Mouse (Mus musculus): ENCODE data around the gene Zfp335. TPM values are rescaled to one million over a fixed set of nuclear protein-coding genes. Genes with fewer than 3 reads are reported as not detected.
A peak's percentile ranks its signal among the peaks of the same experiment; 100 is the strongest.

Gene Zfp335
- 10 to 100 TPM; 20.7 to 21.7 TPM for total RNA-seq (2021)
- long read RNA-seq, experiment 1, full-length matches to known transcripts: 1 of 6 reads
- long read RNA-seq, experiment 1, partial matches to known transcripts: 3 of 6 reads
- long read RNA-seq, experiment 1, other reads (novel, unspliced or antisense): 2 of 6 reads
- long read RNA-seq, experiment 2, partial matches to known transcripts: 8 of 12 reads
- long read RNA-seq, experiment 2, other reads (novel, unspliced or antisense): 4 of 12 reads

DNA sequence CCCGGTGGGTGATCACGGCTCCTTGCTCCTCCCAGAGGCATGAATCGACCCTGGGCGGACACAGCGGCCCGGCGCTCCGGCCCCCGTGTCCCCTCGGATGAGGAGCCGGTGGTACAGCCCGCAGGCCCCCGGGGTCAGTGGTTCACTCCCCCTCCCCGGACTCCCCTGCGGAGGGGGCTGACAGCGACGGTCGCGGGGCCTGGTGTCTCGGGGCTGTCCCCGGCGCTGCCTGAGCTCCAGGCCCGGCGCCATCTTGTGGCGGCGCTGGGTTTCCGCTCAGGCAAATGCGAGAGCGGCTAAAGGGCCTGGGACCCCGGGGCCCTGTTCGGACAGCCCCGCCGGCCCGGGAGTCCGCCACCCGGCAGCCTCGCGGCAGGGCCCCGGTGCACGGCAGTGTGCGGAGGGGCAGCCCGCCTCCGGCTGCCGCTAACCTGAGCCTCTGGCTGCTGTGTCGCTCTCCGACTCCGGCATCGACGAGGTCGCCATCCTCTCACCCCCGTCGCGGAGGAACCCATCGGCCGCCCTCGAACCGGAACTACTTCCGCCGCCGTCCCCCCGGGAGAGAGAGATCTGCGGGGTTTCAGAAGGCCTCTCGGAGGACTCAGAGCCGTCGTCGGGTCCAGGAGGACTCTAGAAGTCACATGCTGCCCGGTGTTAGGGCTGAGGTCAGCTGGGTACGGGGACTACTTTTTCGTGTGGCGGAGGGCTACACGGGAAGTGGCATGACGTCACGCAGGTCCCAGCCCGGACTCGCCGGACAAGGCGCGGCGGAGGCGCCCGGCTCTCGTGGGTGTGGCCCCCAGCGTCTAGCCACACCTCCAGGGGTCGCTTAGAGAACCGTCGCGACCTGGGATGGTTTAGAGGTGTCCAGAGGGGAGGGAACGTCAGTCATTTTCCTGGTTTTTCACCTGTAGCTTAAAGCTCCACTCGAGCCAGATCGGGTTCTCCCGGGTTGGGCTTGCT is at the start of gene Zfp335:
Gene Zfp335, minus strand, starts transcription at position 672 of the 963 bp plus-strand sequence.
- peak; percentile 83 to 89 for DNase-seq (ENCODE audit: low spot score in 2 of 2)

DNA sequence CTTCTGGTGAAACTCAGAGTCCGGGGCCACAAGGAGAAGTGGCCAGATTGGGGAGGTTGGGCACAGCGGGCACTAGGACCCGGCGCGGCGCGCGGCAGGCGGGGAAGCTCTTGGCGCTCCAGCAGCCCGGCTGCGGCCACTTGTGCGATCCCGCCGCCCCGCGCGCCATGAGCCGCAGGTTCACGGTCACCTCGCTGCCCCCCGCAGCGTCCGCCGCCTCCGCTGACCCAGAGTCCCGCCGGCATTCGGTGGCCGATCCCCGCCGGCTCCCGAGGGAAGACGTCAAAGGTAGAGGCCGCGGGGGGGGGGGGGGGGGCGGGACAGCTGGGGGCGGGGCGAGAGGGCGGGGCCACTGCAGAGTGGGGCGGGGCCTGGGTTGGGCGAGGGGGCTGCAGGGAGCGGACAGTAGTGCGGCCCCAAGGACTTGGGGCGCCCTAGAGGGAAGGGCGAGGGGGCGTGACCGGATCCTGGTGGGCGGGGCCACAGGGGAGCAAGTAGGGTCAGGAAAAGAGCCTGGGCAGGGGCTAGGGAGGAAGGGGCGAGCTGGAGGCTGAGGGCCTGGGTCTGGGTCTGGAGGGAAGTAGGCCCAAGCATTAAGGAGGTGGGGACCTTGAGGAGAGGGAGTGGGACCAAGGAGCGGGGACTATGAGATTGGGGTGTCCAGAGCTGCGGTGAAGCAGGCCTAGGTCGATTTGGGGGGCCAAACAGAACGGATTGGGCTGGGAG is 49.3 kb upstream of the Zfp335 start, which contains the start of gene Slc12a5:
Gene Slc12a5, plus strand, starts transcription at position 87 of the 726 bp plus-strand sequence.
- peak; percentile 46 to 47 for DNase-seq (ENCODE audit: low spot score in 2 of 2)

DNA sequence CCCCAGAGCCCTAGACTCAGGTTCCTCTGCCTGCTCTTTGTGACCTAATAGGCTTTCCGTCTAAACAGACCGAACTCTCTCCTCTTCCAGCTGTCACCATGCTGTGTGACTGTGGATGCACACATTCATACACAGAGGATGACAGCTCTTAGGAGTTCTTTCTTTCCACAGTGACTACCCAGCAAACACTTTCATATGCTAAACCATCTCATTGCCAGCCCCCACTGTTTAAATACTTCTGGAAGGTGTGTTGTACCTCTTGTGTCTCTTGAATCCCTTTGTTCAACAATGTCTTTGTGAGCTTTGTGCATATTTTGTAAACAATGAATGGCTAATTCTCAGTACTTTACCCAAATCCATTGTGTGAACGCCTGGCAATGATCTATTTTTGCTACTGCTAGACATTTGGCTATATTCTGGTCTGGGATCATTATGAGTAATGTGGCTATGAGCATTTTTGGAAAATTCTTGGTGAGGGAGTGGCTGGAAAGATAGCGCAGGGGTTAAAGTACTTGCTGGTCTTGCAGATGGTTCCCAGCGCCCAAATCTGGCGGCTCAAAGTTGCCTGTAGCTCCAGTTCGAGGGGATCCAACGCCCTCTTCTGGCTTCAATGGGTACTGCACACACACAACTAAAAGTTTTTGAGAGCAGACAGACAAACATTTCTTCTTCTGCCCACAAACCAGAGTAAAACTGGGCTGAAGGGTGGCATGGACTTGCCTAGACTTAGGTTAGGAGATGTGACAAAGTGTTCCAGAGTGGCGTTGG is 46.2 kb upstream of the Zfp335 start:
- no peak for DNase-seq (ENCODE audit: low spot score in 2 of 2)

DNA sequence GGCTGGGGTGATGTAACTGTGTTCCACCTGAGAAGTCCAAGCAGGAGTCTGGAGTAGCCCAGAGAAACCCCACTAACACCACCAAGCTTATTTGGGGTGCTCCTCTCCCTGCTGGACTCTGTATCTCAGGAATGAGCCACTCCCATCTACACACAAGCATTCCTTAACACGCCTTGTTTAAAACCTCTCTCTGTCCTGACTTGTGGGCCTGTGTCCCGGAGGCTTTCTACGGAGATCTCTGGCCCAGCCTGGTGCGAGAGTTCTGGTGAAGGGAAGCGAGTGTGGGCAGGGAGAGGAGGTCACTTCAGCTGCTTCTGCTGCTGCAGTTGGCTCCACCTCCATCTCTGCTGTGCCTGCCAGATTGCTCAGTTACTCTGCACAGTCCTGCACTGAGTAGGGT is 44.6 kb upstream of the Zfp335 start:
- no peak for DNase-seq (ENCODE audit: low spot score in 2 of 2)

DNA sequence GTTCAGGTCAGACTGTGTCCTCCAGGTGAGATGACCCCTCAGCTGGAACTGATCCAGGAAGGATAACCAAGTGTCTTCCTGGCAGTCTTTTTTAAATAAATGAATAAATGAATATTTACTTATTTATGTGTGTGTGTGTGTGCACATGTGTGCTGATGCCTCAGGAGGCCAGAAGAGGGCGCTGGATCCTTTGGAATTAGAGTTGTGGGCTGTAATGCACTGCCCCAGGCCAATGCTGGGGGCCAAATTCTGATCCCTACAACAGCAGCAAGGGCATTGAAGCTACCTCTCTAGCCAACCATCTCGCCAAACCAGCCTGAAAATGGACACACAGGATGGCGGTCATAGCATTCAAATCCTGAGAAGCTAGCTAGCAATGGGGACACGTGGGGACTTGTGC is 44.2 kb upstream of the Zfp335 start:
- no peak for DNase-seq (ENCODE audit: low spot score in 2 of 2)

DNA sequence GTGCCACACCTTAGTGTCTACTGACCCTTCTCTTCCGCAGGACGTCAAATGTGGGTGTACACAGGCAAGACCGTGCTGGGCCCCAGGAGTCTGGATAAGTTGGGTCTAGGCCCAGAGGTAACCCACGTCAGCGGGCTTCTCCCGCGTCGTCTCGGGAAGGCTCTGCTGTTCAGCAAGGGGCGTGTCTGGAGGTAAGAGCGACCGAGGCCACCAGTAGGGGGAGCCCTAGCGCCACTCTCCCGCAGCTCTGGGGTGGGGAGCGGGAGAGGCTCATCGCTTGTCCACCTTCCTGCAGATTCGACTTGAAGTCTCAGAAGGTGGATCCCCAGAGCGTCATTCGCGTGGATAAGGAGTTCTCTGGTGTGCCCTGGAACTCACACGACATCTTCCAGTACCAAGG is 41.7 kb upstream of the Zfp335 start:
- peak; percentile 68 to 79 for DNase-seq (ENCODE audit: low spot score in 2 of 2)

DNA sequence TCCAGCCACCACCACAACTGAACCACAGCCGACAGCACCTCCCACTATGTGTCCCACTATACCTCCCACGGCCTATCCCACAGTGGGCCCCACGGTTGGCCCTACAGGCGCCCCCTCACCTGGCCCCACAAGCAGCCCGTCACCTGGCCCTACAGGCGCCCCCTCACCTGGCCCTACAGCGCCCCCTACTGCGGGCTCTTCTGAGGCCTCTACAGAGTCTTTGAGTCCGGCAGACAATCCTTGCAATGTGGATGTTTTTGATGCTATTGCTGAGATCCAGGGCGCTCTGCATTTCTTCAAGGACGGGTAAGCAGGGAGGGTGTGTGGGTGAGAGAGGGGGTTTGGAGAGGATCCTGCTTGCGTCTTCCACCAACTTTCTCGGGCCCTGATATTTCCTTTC is 40.9 kb upstream of the Zfp335 start:
- DNase-seq (ENCODE audit: low spot score in 2 of 2): no peak

DNA sequence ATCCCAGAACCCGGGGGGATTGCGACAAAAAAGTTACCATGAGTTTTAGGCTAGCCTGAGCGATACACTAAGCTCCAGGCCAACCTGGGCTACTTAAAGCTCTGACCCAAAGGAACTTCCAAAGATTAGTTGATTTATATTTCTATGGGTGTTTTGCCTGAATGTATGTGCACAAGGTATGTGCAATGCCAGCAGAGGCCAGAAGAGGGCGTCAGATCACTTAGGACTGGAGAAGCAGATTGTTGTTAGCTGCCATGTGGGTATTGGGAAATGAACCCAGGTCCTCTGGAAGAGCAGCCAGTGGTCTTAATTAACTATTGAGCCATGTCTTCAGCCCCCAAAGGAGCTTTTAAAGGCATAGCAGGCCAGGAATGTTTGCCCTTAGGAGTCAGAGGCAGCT is 40.2 kb upstream of the Zfp335 start:
- no peak for DNase-seq (ENCODE audit: low spot score in 2 of 2)

DNA sequence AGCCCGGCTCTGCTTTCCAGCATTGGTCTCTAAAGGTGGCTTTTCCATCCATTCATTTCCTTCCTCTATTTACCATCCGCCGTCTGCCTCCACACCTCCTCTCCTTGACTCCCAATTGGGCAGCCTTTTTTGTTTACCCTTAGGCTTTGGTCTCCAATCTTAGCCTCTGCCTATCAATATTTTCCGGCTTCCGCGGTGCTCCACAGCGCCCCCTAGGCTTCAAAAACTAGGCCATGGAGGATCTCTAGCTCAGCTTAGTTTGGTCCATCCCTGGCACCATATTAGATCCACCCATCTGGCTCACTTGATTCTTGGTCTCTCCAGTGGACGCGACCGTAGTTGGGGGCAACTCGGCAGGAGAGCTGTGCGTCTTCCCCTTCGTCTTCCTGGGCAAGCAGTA is 38.9 kb upstream of the Zfp335 start:
- DNase-seq (ENCODE audit: low spot score in 2 of 2): no peak

DNA sequence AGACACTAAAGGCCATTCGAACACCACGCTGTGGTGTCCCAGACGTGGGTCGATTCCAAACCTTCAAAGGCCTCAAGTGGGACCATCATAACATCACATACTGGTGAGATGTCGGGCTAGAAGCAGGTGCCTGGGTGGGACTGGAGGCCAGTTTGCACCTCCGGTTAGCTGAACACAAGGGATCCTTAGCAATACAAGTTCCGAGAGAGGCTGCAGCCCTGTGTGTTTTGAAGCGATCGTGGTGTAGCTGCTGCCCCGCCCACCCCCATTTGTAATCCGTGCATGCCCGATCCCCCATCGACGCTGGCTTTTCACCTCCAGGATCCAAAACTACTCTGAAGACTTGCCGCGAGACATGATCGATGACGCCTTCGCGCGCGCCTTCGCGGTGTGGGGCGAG is 37.4 kb upstream of the Zfp335 start:
- no peak for DNase-seq (ENCODE audit: low spot score in 2 of 2)

DNA sequence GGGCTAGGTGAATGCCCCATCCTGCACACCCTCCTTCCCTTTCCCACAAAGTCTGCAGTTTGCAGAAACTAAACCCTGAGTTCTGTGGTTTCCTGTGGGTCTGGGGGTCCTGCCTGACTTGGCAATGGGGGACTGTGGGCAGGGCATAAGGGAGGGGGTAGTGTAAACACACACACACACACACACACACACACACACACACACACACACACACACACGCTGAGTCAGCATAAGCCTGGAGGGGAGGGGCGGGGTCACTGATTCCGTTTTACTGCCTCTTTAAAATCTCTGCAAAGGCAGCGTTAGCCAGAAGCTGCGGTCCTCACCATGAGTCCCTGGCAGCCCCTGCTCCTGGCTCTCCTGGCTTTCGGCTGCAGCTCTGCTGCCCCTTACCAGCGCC is 36.4 kb upstream of the Zfp335 start:
- no peak for DNase-seq (ENCODE audit: low spot score in 2 of 2)

DNA sequence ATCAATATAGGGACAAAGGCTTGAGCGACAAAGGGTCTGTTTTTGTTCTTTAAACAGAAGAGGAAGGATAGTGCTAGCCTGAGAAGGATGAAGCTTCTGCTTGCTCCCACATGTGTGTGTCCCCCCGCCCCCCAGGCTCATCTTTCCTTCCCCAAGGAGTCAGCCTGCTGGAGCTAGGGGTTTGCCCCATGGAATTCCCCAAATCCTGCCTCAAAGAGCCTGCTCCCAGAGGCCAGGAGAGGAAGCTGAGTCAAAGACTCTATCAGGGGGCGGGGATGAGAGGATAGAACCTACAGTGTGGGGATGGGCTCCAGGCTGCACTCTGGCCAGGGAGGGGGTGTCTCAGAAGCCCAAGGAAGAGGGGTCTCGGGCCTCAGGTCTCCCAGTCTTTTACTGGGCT is 35.9 kb upstream of the Zfp335 start:
- no peak for DNase-seq (ENCODE audit: low spot score in 2 of 2)

DNA sequence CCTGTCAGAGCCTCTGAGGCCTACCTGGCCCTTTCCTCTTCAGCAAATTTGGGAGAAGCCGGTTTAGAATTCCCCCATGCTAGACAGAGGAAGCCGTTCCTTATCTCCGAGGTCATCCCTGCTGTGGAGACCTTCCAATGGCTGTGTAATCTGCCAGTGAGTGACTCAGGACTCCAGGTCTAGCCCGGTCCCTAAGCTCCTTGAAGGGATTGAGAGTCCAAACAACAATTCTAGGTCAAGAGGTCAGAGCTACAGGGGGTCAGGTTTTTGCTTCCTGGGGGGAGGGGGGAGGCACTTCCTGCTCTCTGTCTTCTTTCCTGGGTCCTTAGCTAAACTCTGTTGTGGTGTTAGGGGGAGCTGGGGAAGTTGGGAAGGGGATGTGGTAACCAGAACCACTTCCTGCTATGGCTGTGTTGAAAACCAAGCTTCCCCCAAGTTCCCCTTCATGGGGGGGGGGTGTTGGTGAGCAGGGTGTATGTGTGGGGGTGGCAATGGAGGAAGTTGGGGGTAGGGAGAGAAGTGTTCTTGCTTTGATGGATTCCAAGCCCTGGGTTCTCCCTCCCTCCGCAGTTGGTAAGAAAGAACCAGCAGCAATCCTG is 31.2 kb upstream of the Zfp335 start:
- DNase-seq (ENCODE audit: low spot score in 2 of 2): no peak

DNA sequence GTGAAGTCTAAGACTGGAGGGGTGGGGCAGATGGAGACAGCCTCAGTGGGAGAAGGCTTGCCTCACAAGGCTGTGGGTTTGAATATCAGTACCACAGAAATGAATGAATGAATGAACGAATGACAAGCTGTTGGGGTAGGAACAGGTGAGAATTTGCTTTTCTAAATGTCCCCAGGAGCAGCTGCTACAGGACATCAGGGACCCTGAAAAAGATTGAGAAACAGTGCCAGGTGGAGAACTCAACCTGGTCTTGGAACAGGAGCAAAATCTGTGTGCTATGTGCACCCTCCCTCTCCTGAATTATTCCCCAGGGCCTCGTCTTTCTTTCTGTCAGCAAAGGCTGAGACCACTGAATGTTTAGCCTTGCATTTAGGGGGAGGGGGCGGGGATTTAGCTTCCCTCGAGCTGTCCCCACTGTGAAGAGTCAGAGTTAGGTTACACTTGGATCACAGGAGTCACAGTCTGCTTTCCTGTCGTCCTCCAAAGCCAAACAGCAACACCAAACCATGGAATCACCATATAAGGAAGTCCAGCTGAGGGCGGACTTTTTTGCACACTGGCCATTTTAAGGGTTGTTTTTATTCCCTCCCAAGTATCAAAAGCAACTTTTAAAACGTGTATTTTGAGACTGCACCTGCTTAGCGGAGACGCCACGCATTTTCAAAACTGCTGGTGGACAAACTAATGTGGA is 28.7 kb upstream of the Zfp335 start, which contains the start of gene Mmp9:
Gene Mmp9, plus strand, starts transcription at position 641 of the 691 bp plus-strand sequence.
- no peak for DNase-seq (ENCODE audit: low spot score in 2 of 2)

DNA sequence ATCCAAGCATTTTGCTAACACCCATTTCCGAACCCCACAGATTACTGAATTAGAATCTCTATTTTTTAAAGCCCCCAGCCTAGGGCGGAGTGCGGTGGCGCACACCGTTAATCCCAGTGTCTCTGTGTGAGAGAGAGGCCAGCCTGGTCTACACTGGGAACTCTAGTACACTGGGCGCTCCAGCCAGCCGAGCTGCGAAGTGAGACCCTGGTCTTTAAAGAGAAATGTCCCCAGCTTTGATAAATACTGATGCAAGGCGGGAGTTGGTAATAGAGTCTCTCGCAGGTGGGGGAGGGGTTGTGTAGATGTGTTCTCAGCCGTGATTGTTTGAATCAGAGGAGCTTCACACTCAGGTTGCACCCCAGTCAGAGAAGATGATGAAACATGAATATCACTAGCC is 27.5 kb upstream of the Zfp335 start:
- no peak for DNase-seq (ENCODE audit: low spot score in 2 of 2)

DNA sequence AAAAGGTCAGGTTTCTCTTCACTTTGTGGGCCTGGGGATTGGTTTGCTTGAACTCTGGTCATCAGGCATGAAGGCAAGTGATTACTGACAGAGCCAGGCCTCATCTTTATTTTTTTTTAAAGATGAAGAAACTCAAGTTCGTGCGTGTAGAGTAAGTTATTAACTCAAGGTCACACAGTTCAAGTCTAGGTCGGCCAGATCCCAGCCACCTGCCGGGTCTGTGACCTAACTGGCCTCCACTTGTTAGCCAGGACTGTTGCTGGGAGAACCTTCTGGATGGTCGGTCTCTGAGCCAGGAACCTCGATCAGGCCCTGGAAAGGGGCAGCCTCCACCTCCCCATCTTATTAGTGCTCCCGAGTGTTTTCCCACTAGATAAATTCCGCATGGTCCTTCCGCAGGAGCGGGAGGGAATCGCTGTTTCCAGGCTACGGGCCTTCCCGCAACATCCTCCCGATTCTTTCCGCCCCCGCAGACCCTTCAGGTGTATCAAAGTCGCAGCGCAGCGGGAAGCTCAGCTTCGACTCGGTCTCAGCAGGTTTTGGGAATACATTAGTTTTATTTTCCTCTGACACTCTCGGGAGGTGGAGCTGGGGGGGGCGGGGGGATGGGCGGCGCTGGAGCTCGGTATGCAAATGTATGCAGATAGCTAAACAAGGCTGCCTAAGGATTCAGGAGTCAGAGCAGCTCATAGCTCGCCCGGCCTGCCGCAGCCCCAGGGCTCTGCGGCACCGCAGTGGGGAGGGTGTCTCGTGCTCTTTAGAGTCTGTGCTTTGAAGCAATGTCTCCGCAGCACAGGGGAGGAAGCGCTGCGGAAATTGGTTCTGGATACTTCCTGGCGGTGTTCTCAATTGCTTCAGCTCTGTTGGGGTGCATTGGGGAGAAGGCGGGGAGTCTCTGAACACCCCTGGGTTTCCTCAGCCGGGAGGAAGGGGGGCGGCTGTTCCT is 26.9 kb upstream of the Zfp335 start:
- no peak for DNase-seq (ENCODE audit: low spot score in 2 of 2)

DNA sequence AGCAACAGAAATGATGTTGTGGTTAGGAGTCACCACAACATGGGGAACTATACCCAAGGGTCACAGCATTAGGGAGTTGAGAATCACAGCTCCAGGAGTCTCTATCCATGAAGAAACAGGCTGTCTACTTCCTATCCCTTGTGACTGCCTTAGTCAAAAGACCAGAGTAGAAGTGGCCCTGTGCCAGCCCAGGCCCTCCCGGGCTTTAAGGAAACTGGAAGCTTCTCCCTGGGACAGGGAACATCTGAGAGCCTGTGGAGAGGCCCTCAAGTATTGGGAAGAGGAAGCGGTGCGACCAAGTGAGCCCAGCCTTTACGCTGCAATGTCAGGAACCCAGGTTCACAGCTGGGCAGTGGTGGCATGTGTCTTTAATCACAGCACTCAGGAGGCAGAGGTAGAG is 24.4 kb upstream of the Zfp335 start:
- DNase-seq (ENCODE audit: low spot score in 2 of 2): no peak

DNA sequence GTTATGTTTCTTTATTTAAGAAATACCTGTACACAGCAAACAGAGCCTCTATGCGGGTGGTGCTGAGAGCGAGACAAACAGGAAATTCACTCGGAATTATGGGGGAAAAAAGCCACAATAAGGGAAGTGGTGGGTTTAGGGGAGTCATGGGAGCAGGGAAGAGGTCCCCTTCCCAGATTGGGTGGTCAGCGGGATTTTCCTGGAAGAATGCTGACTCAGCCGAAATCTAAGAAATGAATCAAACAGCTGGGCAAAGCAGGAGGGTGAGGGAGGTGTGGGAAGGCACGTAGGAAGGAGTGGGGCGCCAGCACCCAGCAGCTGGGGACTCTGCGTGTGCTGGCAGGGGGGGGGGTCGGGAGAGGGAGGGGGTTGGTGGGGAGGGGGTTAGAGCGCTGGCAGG is 22.0 kb upstream of the Zfp335 start:
- DNase-seq (ENCODE audit: low spot score in 2 of 2): no peak

All from adrenal gland, postnatal 4 days (tissue).